Mouse (Mus musculus) cerebellum, adult 2 months (tissue): ENCODE measurements around the gene Lrba.

ENCODE experiments used
- CTCF ChIP-seq: fragments of 200-500 bp; IDR thresholded peaks from 2 replicates; pipeline ENCODE4 v1.5.1; 2011; ENCODE audit warnings: low read depth, mild to moderate bottlenecking, control low read depth, low read length, moderate library complexity, borderline replicate concordance; ENCODE audit not compliant: insufficient read depth
- POLR2A ChIP-seq: fragments of 200-500 bp; IDR thresholded peaks from 2 replicates; pipeline ENCODE4 v1.6.1; 2011; ENCODE audit warnings: low read length, control low read depth, borderline replicate concordance; ENCODE audit not compliant: insufficient read depth

GRCm38 (mm10) chr3:86518506-86519109, 294.1 kb downstream of the Lrba start:
- no peak for TF ChIP-seq POLR2A
- no peak for TF ChIP-seq CTCF
